Mouse (Mus musculus) embryonic facial prominence, embryonic 15.5 days (tissue): ENCODE measurements at regions not wholly inside any gene's neighbourhood (a gene's known extent, or its start where the extent isn't known, plus 50 kb on each side); places are given as distances from the start of the nearest gene placed in this dataset.

Source experiments
- ATAC-seq: fragments of 200-750 bp; cut with Nextera tagmentation; 2 replicates; pipeline ENCODE4 v1.8.0; 2017; ENCODE audit warnings: low read depth, moderate TSS enrichment; ENCODE audit not compliant: insufficient number of reproducible peaks, low FRiP score, low TSS enrichment
- H3K27ac ChIP-seq: fragments of 300-500 bp; sonication (generic); replicated peaks from 2 replicates; pipeline ENCODE4 v1.5.1; 2015; ENCODE audit warnings: mild to moderate bottlenecking, inconsistent platforms
- H3K27me3 ChIP-seq: fragments of 300-500 bp; sonication (generic); 2 replicates; pipeline ENCODE4 v1.6.1; 2015; ENCODE audit warnings: inconsistent platforms
- H3K36me3 ChIP-seq: fragments of 300-500 bp; sonication (generic); 2 replicates; pipeline ENCODE4 v1.6.1; 2015; ENCODE audit warnings: mild to moderate bottlenecking, inconsistent platforms
- H3K4me1 ChIP-seq: fragments of 300-500 bp; sonication (generic); 2 replicates; pipeline ENCODE4 v1.6.1; 2015; ENCODE audit warnings: inconsistent platforms
- H3K4me2 ChIP-seq: fragments of 300-500 bp; sonication (generic); replicated peaks from 2 replicates; pipeline ENCODE4 v1.6.1; 2015; ENCODE audit warnings: mild to moderate bottlenecking, inconsistent platforms
- H3K4me3 ChIP-seq: fragments of 300-500 bp; sonication (generic); replicated peaks from 2 replicates; pipeline ENCODE4 v1.5.1; 2015; ENCODE audit warnings: mild to moderate bottlenecking, inconsistent platforms
- H3K9ac ChIP-seq: fragments of 300-500 bp; sonication (generic); 2 replicates; pipeline ENCODE4 v1.6.1; 2015; ENCODE audit warnings: inconsistent platforms
- H3K9me3 ChIP-seq: fragments of 300-500 bp; sonication (generic); replicated peaks from 2 replicates; pipeline ENCODE4 v1.6.1; 2016; ENCODE audit warnings: inconsistent platforms
- WGBS: fragments of 180-500 bp; shearing (Covaris S2); methylation state at CpG from one replicate; pipeline ENCODE4 v1.1.7; 2015; 5-methylcytosine and 5-hydroxymethylcytosine counted together

- no peaks in the 10 kb centered on the region for H3K9me3 ChIP-seq
- ATAC-seq, result no peak
- no peaks in the 10 kb centered on the region for H3K36me3 ChIP-seq
- H3K27ac ChIP-seq, result no peak overlapping the region
- H3K4me3 ChIP-seq, result no peak overlapping the region
- H3K27me3 ChIP-seq, result no peaks in the 10 kb centered on the region
- no peak overlapping the region for H3K9ac ChIP-seq
- no peak overlapping the region for H3K4me2 ChIP-seq
- 88% methylated on average over 2 of the region's 2 CpGs for WGBS
- H3K4me1 ChIP-seq, result no peaks in the 10 kb centered on the region
These were observed 338.1 kb downstream of the Rps15a start for GRCm38 (mm10) chr7:117777921-117778320.

DNA sequence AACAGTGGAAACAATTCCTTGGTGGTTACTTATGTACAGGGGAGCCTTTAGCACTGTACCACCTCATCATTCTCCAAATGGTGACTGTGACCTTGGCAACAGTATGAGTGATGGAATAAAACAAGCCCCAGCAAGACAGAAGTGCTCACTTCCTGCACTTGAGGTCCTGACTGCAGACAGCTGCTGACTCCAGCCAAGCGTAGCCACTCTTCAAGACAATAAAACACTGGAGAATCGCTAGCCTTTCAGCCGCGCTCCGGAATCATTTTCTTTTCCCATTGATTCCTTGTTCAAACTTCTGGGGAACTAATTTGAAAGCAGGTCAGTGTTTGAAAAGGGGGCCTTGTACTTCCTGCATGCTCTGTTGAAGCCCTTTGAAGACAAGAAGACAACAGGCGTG is 344.2 kb downstream of the Rps15a start:
- no peak overlapping the region for H3K4me2 ChIP-seq
- H3K9me3 ChIP-seq, result no peaks in the 10 kb centered on the region
- H3K27me3 ChIP-seq, result no peaks in the 10 kb centered on the region
- WGBS, result 79% methylated on average over 6 of the region's 6 CpGs
- no peak overlapping the region for H3K4me3 ChIP-seq
- H3K27ac ChIP-seq, result no peak overlapping the region
- H3K4me1 ChIP-seq, result no peaks in the 10 kb centered on the region
- ATAC-seq, result no peak
- no peak overlapping the region for H3K9ac ChIP-seq
- no peaks in the 10 kb centered on the region for H3K36me3 ChIP-seq

DNA sequence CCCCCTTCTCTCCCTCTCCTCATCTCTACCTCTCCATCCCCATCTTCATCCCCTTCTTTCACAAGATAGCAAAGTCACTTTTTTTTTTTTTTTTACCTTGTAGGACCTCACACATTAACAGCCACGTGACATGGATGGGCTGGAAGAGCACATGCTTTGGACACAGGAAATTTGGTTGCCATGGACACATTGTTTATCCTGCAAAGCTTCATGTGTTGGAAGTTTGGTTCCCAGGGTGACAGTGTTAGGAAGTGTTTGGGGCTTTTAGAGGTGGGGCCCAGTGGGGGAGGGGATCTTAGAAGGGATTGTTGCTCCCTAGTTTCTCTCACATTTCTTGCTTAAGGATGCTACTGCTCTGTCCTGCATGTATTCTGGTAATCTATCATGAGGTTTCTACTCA is 356.5 kb downstream of the Rps15a start:
- no peak overlapping the region for H3K9ac ChIP-seq
- no peaks in the 10 kb centered on the region for H3K27me3 ChIP-seq
- no peaks in the 10 kb centered on the region for H3K9me3 ChIP-seq
- ATAC-seq, result no peak
- 33% methylated on average over 1 of the region's 1 CpGs for WGBS
- no peaks in the 10 kb centered on the region for H3K36me3 ChIP-seq
- H3K4me2 ChIP-seq, result no peak overlapping the region
- no peak overlapping the region for H3K4me3 ChIP-seq
- no peak overlapping the region for H3K27ac ChIP-seq
- no peaks in the 10 kb centered on the region for H3K4me1 ChIP-seq

GRCm38 (mm10) chr7:117757033-117757432 is 359.0 kb downstream of the Rps15a start:
- no peaks in the 10 kb centered on the region for H3K27me3 ChIP-seq
- 37% methylated on average over 4 of the region's 4 CpGs for WGBS
- no peaks in the 10 kb centered on the region for H3K4me1 ChIP-seq
- H3K27ac ChIP-seq, result no peak overlapping the region
- no peak overlapping the region for H3K9ac ChIP-seq
- H3K4me2 ChIP-seq, result no peak overlapping the region
- no peak overlapping the region for H3K4me3 ChIP-seq
- H3K36me3 ChIP-seq, result no peaks in the 10 kb centered on the region
- ATAC-seq, result no peak
- H3K9me3 ChIP-seq, result no peaks in the 10 kb centered on the region

DNA sequence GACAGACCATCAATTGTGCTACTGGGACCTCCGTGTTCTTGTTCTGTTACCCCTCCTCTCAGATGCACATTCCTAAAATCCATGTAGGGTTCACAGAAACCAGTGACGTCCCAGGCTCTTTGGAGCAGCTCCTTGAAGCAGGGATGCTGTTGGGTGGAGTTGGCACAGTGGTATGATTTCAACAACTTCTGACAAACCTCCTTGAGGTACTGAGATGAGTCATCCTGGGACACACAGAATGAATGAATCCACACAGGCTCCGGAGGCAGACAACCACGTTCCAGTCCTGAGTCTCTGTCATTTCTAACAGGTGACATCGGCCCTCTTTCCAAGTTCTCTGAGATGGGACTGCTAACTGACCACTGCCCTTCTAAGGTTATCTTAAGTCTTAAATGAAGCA is 360.2 kb downstream of the Rps15a start:
- ATAC-seq, result no peak
- H3K4me1 ChIP-seq, result no peaks in the 10 kb centered on the region
- 65% methylated on average over 5 of the region's 5 CpGs for WGBS

GRCm38 (mm10) chr7:117753296-117753695 is 362.7 kb downstream of the Rps15a start:
- Histone ChIP-seq H3K9me3 (no peaks in the 10 kb centered on the region), H3K36me3 (no peaks in the 10 kb centered on the region), H3K9ac (no peak overlapping the region), H3K4me1 (no peaks in the 10 kb centered on the region), H3K27me3 (no peaks in the 10 kb centered on the region), H3K4me2 (no peak overlapping the region), H3K27ac (no peak overlapping the region), H3K4me3 (no peak overlapping the region)
- no peak for ATAC-seq
- WGBS, result 55% methylated on average over 5 of the region's 5 CpGs

More for the DNA sequence above, 360.2 kb downstream of the Rps15a start:
- no peaks in the 10 kb centered on the region for H3K36me3 ChIP-seq
- H3K9ac ChIP-seq, result no peak overlapping the region
- H3K4me3 ChIP-seq, result no peak overlapping the region
- H3K9me3 ChIP-seq, result no peaks in the 10 kb centered on the region
- no peak overlapping the region for H3K27ac ChIP-seq
- H3K4me2 ChIP-seq, result no peak overlapping the region
- H3K27me3 ChIP-seq, result no peaks in the 10 kb centered on the region

DNA sequence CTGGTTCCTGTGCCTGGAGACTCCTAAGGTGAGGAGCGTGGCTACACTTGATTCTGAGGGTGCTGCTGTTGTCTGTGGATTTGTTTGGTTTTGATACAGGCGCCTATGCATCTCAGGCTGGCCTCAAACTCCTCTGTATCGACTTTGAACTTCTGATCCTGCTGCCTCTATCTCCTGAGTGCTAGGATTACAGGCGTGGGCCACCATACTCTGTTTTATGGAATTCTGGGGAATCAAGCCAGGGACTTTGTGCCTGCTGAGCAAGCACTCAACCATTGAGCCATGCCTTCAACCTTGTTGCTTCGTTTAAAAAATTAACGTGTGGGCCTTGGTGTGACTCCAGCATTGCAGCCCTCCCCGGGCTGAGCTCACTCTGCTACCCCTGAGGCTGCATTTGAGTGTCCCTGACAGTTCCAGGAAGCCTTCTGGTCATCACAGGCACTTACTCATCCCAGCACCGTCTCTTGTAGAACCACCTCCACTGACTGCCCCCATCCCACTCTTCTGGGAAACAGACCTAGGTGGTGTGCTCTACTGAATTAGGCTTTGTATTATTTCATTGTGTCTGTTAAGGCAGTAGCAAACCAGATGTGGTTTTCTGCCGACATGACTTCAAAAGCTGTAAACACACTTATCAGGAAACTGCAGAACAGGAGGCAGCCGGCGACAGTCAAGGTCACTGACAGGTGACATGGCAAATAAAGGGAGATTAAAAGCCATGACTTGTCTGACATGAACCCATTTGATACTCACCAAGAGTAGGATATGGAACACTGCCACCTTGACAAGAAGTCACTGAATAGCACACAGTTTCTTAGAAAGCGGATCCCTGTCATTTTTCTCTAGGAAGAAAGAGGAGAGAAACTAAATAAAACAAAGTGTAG is 363.4 kb downstream of the Rps15a start:
- H3K4me3 ChIP-seq, result no peak overlapping the region
- no peak overlapping the region for H3K9ac ChIP-seq
- WGBS, result 57% methylated on average over 12 of the region's 12 CpGs
- ATAC-seq, result no peak
- H3K27me3 ChIP-seq, result no peaks in the 10 kb centered on the region
- no peaks in the 10 kb centered on the region for H3K36me3 ChIP-seq
- no peaks in the 10 kb centered on the region for H3K9me3 ChIP-seq
- no peak overlapping the region for H3K4me2 ChIP-seq
- no peaks in the 10 kb centered on the region for H3K4me1 ChIP-seq
- no peak overlapping the region for H3K27ac ChIP-seq

- WGBS, result 82% methylated on average over 4 of the region's 4 CpGs
These were observed 367.2 kb downstream of the Xylt1 start for GRCm38 (mm10) chr7:117747991-117748390.

GRCm38 (mm10) chr7:117746393-117746792 is 365.6 kb downstream of the Xylt1 start:
- Histone ChIP-seq H3K36me3 (no peaks in the 10 kb centered on the region), H3K4me1 (no peaks in the 10 kb centered on the region), H3K9ac (no peak overlapping the region), H3K9me3 (no peaks in the 10 kb centered on the region), H3K4me3 (no peak overlapping the region), H3K4me2 (no peak overlapping the region), H3K27me3 (no peaks in the 10 kb centered on the region), H3K27ac (no peak overlapping the region)
- ATAC-seq, result no peak
- WGBS, result 66% methylated on average over 4 of the region's 4 CpGs

More at GRCm38 (mm10) chr7:117747991-117748390, 367.2 kb downstream of the Xylt1 start:
- no peak for ATAC-seq
- no peaks in the 10 kb centered on the region for H3K9me3 ChIP-seq
- H3K4me3 ChIP-seq, result no peak overlapping the region
- no peak overlapping the region for H3K27ac ChIP-seq
- no peak overlapping the region for H3K9ac ChIP-seq
- H3K4me1 ChIP-seq, result no peaks in the 10 kb centered on the region
- no peaks in the 10 kb centered on the region for H3K36me3 ChIP-seq
- H3K4me2 ChIP-seq, result no peak overlapping the region
- no peaks in the 10 kb centered on the region for H3K27me3 ChIP-seq

GRCm38 (mm10) chr7:117739706-117740105 is 358.9 kb downstream of the Xylt1 start:
- H3K27ac ChIP-seq, result no peak overlapping the region
- WGBS, result 34% methylated on average over 6 of the region's 6 CpGs
- H3K4me2 ChIP-seq, result no peak overlapping the region
- H3K9me3 ChIP-seq, result no peaks in the 10 kb centered on the region
- ATAC-seq, result peak; percentile 75
- H3K4me1 ChIP-seq, result no peaks in the 10 kb centered on the region
- no peaks in the 10 kb centered on the region for H3K36me3 ChIP-seq
- no peaks in the 10 kb centered on the region for H3K27me3 ChIP-seq
- H3K9ac ChIP-seq, result no peak overlapping the region
- H3K4me3 ChIP-seq, result no peak overlapping the region

- H3K4me1 ChIP-seq, result no peaks in the 10 kb centered on the region
These were observed 354.9 kb downstream of the Xylt1 start for GRCm38 (mm10) chr7:117735699-117736020.

More at GRCm38 (mm10) chr7:117735699-117736020, 354.9 kb downstream of the Xylt1 start:
- WGBS, result 68% methylated on average over 3 of the region's 3 CpGs
- no peak for ATAC-seq
- Histone ChIP-seq H3K36me3 (no peaks in the 10 kb centered on the region), H3K4me2 (no peak overlapping the region), H3K27me3 (no peaks in the 10 kb centered on the region), H3K9ac (no peak overlapping the region), H3K9me3 (no peaks in the 10 kb centered on the region), H3K27ac (no peak overlapping the region), H3K4me3 (no peak overlapping the region)
